Mouse (Mus musculus): ENCODE data around the gene Bckdk. TPM values are rescaled to one million over a fixed set of nuclear protein-coding genes. Genes with fewer than 3 reads are reported as not detected.

Bckdk gene
- polyA plus RNA-seq, 1 experiment from 2014 or later, result 155 TPM

DNA sequence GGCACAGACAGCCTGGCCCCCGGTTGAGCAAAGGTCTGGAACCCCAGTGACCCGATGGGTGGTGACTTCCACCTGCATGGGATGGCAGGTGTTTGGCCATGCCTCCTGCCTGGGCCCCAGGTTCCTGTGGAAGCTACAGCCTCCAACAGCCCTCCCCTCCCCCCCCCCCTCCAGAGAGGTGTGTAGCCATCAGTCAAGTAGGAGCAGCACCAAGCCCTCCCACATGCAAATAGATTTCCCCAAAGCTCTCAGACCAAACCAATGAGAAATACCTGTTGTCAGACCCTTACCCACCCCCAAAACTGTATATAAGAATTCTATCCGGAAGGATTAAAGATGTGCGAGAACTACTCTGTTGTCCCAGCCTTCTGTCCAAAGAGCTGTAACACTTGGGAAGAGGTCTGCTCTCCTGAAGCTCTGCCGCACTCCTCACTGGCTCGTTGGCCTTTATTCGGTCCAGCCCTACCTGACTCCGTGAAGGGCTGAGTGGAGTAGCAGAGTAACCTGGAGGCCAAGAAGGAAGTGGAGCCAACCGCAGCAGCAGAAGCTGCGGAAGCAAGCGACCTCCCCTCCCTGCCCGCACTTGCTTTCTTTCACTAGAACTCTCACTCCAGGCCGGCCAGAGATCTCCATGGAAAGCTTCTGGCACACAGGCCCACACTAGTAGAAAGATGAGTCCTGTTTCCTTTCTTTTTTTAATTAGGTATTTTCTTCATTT, 49.1 kb downstream of the Bckdk start:
- H3K4me3 ChIP-seq (ENCODE audit: low read length), result no peak overlapping the region
- no peak overlapping the region for H3K9ac ChIP-seq (ENCODE audit: low read depth, low read length)
- no peaks in the 10 kb centered on the region for H3K36me3 ChIP-seq (ENCODE audit: control insufficient read depth, insufficient read depth, low read length)
- H3K27me3 ChIP-seq (ENCODE audit: control insufficient read depth, insufficient read depth, low read length), result no peaks in the 10 kb centered on the region
- no peaks in the 10 kb centered on the region for H3K4me1 ChIP-seq (ENCODE audit: control insufficient read depth, insufficient read depth, low read length)
- no peak overlapping the region for H3K27ac ChIP-seq (ENCODE audit: low read depth, low read length)
- 39% methylated on average over 13 of the region's 13 CpGs for WGBS
- H3K4me2 ChIP-seq (replicated peaks; ENCODE audit: low read depth, low read length), result no peak overlapping the region
- no peaks in the 10 kb centered on the region for H3K9me3 ChIP-seq (ENCODE audit: control insufficient read depth, low read length)
- ATAC-seq (ENCODE audit: low FRiP score, low TSS enrichment), result no peak

DNA sequence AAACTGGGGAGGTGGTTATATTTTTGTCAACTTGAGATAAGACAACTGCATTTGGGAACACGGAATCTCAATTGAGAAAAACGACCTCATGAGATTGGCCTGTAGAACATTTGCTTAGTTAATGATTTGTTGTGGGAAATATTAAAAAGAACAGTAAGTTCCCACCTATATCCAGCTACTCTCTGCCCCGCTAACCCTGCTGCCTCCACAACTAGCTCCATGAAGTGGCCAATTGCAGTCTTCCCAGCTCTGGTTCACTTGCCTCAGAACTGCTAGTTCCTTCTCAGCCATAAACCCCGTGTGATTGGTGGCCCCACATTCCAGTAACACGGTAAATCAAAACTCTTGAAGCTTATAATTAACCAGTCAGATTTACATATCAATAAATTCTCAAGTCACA, 55.5 kb downstream of the Bckdk start:
- no peak overlapping the region for H3K4me3 ChIP-seq (ENCODE audit: low read length)
- no peak overlapping the region for H3K4me2 ChIP-seq (replicated peaks; ENCODE audit: low read depth, low read length)
- H3K9me3 ChIP-seq (ENCODE audit: control insufficient read depth, low read length), result no peaks in the 10 kb centered on the region
- no peaks in the 10 kb centered on the region for H3K27me3 ChIP-seq (ENCODE audit: control insufficient read depth, insufficient read depth, low read length)
- no peaks in the 10 kb centered on the region for H3K36me3 ChIP-seq (ENCODE audit: control insufficient read depth, insufficient read depth, low read length)
- ATAC-seq (ENCODE audit: low FRiP score, low TSS enrichment), result no peak
- WGBS, result 55% methylated on average over 5 of the region's 5 CpGs
- no peak overlapping the region for H3K27ac ChIP-seq (ENCODE audit: low read depth, low read length)
- H3K9ac ChIP-seq (ENCODE audit: low read depth, low read length), result no peak overlapping the region
- no peaks in the 10 kb centered on the region for H3K4me1 ChIP-seq (ENCODE audit: control insufficient read depth, insufficient read depth, low read length)

Other genes with a start within 250 kb of the Bckdk start
- gene Bcl7c, start 195.1 kb upstream of the Bckdk start, polyA plus RNA-seq (2014; fragmentation: Nextera tagmentation; extraction: Ambion mirVana), result 65.9 and 79.1 TPM in 2 replicates
- gene Ctf1, start 191.3 kb upstream of the Bckdk start, polyA plus RNA-seq (2014; fragmentation: Nextera tagmentation; extraction: Ambion mirVana), result 17.5 and 23.7 TPM in 2 replicates
- gene Ctf2, start 171.9 kb upstream of the Bckdk start, polyA plus RNA-seq (2014; fragmentation: Nextera tagmentation; extraction: Ambion mirVana), result 0.43 and 0.55 TPM in 2 replicates
- gene Fbxl19, start 159.5 kb upstream of the Bckdk start, polyA plus RNA-seq (2014; fragmentation: Nextera tagmentation; extraction: Ambion mirVana), result 6.2 and 10.0 TPM in 2 replicates
- gene Orai3, start 134.3 kb upstream of the Bckdk start, polyA plus RNA-seq (2014; fragmentation: Nextera tagmentation; extraction: Ambion mirVana), result 12.9 and 19.7 TPM in 2 replicates
- 32.6 and 34.7 TPM in 2 replicates for gene Setd1a, start 127.4 kb upstream of the Bckdk start, polyA plus RNA-seq (2014; fragmentation: Nextera tagmentation; extraction: Ambion mirVana)
- gene Gm49388, start 118.5 kb upstream of the Bckdk start, polyA plus RNA-seq (2014; fragmentation: Nextera tagmentation; extraction: Ambion mirVana), result not detected in 2 replicates
- gene Hsd3b7, start 103.5 kb upstream of the Bckdk start, polyA plus RNA-seq (2014; fragmentation: Nextera tagmentation; extraction: Ambion mirVana), result 18.0 and 18.7 TPM in 2 replicates
- 22.1 and 34.3 TPM in 2 replicates for gene Stx4a, start 79.8 kb upstream of the Bckdk start, polyA plus RNA-seq (2014; fragmentation: Nextera tagmentation; extraction: Ambion mirVana)
- 2.6 and 4.4 TPM in 2 replicates for gene Stx1b, start 79.5 kb upstream of the Bckdk start, polyA plus RNA-seq (2014; fragmentation: Nextera tagmentation; extraction: Ambion mirVana)
- 13.7 and 20.2 TPM in 2 replicates for gene Zfp646, start 27.9 kb upstream of the Bckdk start, polyA plus RNA-seq (2014; fragmentation: Nextera tagmentation; extraction: Ambion mirVana)
- gene Zfp668, start 27.3 kb upstream of the Bckdk start, polyA plus RNA-seq (2014; fragmentation: Nextera tagmentation; extraction: Ambion mirVana), result 18.6 and 21.9 TPM in 2 replicates
- 0.73 and 0.77 TPM in 2 replicates for gene Prss53, start 13.1 kb upstream of the Bckdk start, polyA plus RNA-seq (2014; fragmentation: Nextera tagmentation; extraction: Ambion mirVana)
- gene Gm21974, start 8.6 kb upstream of the Bckdk start, polyA plus RNA-seq (2014; fragmentation: Nextera tagmentation; extraction: Ambion mirVana), result not detected in 2 replicates
- gene Vkorc1, start 8.5 kb upstream of the Bckdk start, polyA plus RNA-seq (2014; fragmentation: Nextera tagmentation; extraction: Ambion mirVana), result 125 and 156 TPM in 2 replicates
- 37.2 and 48.9 TPM in 2 replicates for gene Kat8, start 8.4 kb downstream of the Bckdk start, polyA plus RNA-seq (2014; fragmentation: Nextera tagmentation; extraction: Ambion mirVana)
- gene Prss8, start 26.0 kb downstream of the Bckdk start, polyA plus RNA-seq (2014; fragmentation: Nextera tagmentation; extraction: Ambion mirVana), result 44.7 and 47.1 TPM in 2 replicates
- gene Prss36, start 42.6 kb downstream of the Bckdk start, polyA plus RNA-seq (2014; fragmentation: Nextera tagmentation; extraction: Ambion mirVana), result 12.1 and 12.4 TPM in 2 replicates
- 62.7 and 77.7 TPM in 2 replicates for gene Fus, start 63.4 kb downstream of the Bckdk start, polyA plus RNA-seq (2014; fragmentation: Nextera tagmentation; extraction: Ambion mirVana)
- 39.5 and 47.3 TPM in 2 replicates for gene Pycard, start 89.8 kb downstream of the Bckdk start, polyA plus RNA-seq (2014; fragmentation: Nextera tagmentation; extraction: Ambion mirVana)
- gene Trim72, start 99.9 kb downstream of the Bckdk start, polyA plus RNA-seq (2014; fragmentation: Nextera tagmentation; extraction: Ambion mirVana), result 0.14 TPM in 1 of 2 replicates, not detected in the other
- gene Itgam, start 158.6 kb downstream of the Bckdk start, polyA plus RNA-seq (2014; fragmentation: Nextera tagmentation; extraction: Ambion mirVana), result 0.14 and 0.54 TPM in 2 replicates
- gene Gm49368, start 158.6 kb downstream of the Bckdk start, polyA plus RNA-seq (2014; fragmentation: Nextera tagmentation; extraction: Ambion mirVana), result not detected in 2 replicates
- 0.05 TPM in 1 of 2 replicates, not detected in the other for gene Itgax, start 225.5 kb downstream of the Bckdk start, polyA plus RNA-seq (2014; fragmentation: Nextera tagmentation; extraction: Ambion mirVana)

All from kidney, embryonic 14.5 days (tissue).